Mouse (Mus musculus) liver, embryonic 14.5 days (tissue): ENCODE measurements around the gene Plxnb1. TPM values are rescaled to one million over a fixed set of nuclear protein-coding genes. Genes with fewer than 3 reads are reported as not detected.

Experiments
- ATAC-seq: fragments of 200-750 bp; cut with Nextera tagmentation; 2 replicates; pipeline ENCODE4 v1.8.0; 2017; ENCODE audit warnings: moderate number of reproducible peaks, mild to moderate bottlenecking, moderate library complexity; ENCODE audit not compliant: insufficient read depth
- DNase-seq, 3 experiments: peaks; one replicate each; pipeline ENCODE4 v3.0.0-alpha.2; 2012 to 2013; ENCODE audit warnings: low read depth in 3 of 3, low spot score in 3 of 3
- H3K27ac ChIP-seq: fragments of 300-500 bp; sonication (generic); 2 replicates; pipeline ENCODE4 v1.5.1; 2014; ENCODE audit warnings: moderate library complexity, mild to moderate bottlenecking, control low read depth, inconsistent platforms
- H3K27me3 ChIP-seq: fragments of 300-500 bp; sonication (generic); 2 replicates; pipeline ENCODE4 v1.6.1; 2014; ENCODE audit warnings: mild to moderate bottlenecking, low read length, moderate library complexity; ENCODE audit not compliant: control insufficient read depth, insufficient read depth
- H3K36me3 ChIP-seq: fragments of 300-500 bp; sonication (generic); replicated peaks from 2 replicates; pipeline ENCODE4 v1.6.1; 2014; ENCODE audit warnings: low read depth; ENCODE audit not compliant: control insufficient read depth, insufficient read depth
- H3K4me1 ChIP-seq, 2 experiments: fragments of 200-500 bp in 1 of 2; fragments of 300-500 bp in 1 of 2; sonication (generic) in 1 of 2; replicated peaks; 2 replicates each; pipeline ENCODE4 v1.6.1; 2012 to 2014; ENCODE audit warnings: antibody characterized with exemption in 1 of 2, inconsistent platforms in 1 of 2, low read length in 1 of 2; ENCODE audit not compliant: control insufficient read depth in 2 of 2, insufficient read depth in 2 of 2
- H3K4me2 ChIP-seq: fragments of 300-500 bp; sonication (generic); 2 replicates; pipeline ENCODE4 v1.6.1; 2014; ENCODE audit warnings: low read depth, mild to moderate bottlenecking, control low read depth, moderate library complexity
- H3K4me3 ChIP-seq, 2 experiments: fragments of 200-500 bp in 1 of 2; fragments of 300-500 bp in 1 of 2; sonication (generic) in 1 of 2; 2 replicates each; pipeline ENCODE4 v1.5.1; 2012 to 2014; ENCODE audit warnings: low read depth in 2 of 2, low read length in 2 of 2, mild to moderate bottlenecking in 2 of 2, control low read depth in 1 of 2, inconsistent platforms in 1 of 2, moderate library complexity in 1 of 2; ENCODE audit not compliant: insufficient read depth in 1 of 2
- H3K9ac ChIP-seq: fragments of 300-500 bp; sonication (generic); replicated peaks from 2 replicates; pipeline ENCODE4 v1.6.1; 2014; ENCODE audit warnings: mild to moderate bottlenecking, control low read depth, moderate library complexity
- H3K9me3 ChIP-seq: fragments of 300-500 bp; sonication (generic); 2 replicates; pipeline ENCODE4 v1.6.1; 2016; ENCODE audit warnings: low read length, mixed read lengths; ENCODE audit not compliant: control insufficient read depth
- CTCF ChIP-seq: IDR thresholded peaks from 2 replicates; pipeline ENCODE4 v1.5.1; 2016; ENCODE audit warnings: antibody characterized with exemption, low read depth, control low read depth
- EP300 ChIP-seq: IDR thresholded peaks from 2 replicates; pipeline ENCODE4 v1.6.1; 2016; ENCODE audit warnings: antibody characterized with exemption, low read depth
- WGBS: fragments of 180-500 bp; shearing (Covaris S2); extraction: QIAGEN DNeasy Blood & Tissue Kit; methylation state at CpG from one replicate; pipeline ENCODE4 v1.1.7; 2014; ENCODE audit not compliant: insufficient replicate concordance; 5-methylcytosine and 5-hydroxymethylcytosine counted together
- polyA plus RNA-seq, 2 experiments: library from polyadenylated mRNA; depleted of rRNA in 1 of 2; stranded (reverse) in 1 of 2; unstranded in 1 of 2; fragments of >200 nt; fragmentation: Nextera tagmentation in 1 of 2; extraction: Ambion mirVana in 1 of 2; gene quantifications; 2 replicates each; pipeline versions ENCODE4 v1.2.1 to v1.2.3; 2012 to 2014

Gene Plxnb1
- polyA plus RNA-seq, 2 experiments, result 2.9 to 4.3 TPM

- Histone ChIP-seq H3K4me2 (peak overlapping the region; percentile 56), H3K4me3 (no peak overlapping the region), H3K4me1 (peaks cover 0 to 14% of the 10 kb centered on the region in 2 experiments; a peak in 2 of 4 replicates), H3K9ac (no peak overlapping the region), H3K27me3 (peaks cover 30% of the 10 kb centered on the region), H3K9me3 (no peaks in the 10 kb centered on the region), H3K27ac (no peak overlapping the region), H3K36me3 (no peaks in the 10 kb centered on the region)
- ATAC-seq (no peak), DNase-seq (no peak)
- TF ChIP-seq CTCF, result no peak
- no peak for TF ChIP-seq EP300
- 48% methylated on average over 6 of the region's 6 CpGs for WGBS
These were observed 2.1 kb downstream of the Plxnb1 start for GRCm38 (mm10) chr9:109097291-109097690.

- no peak for ATAC-seq
- TF ChIP-seq CTCF, result no peak
- TF ChIP-seq EP300, result no peak
- peaks cover 30% of the 10 kb centered on the region for H3K27me3 ChIP-seq
- H3K4me3 ChIP-seq, result no peak overlapping the region
- 45% methylated on average over 5 of the region's 5 CpGs for WGBS
- no peaks in the 10 kb centered on the region for H3K36me3 ChIP-seq
- no peak overlapping the region for H3K9ac ChIP-seq
- H3K9me3 ChIP-seq, result no peaks in the 10 kb centered on the region
- H3K27ac ChIP-seq, result no peak overlapping the region
- H3K4me1 ChIP-seq, result peaks cover 0 to 14% of the 10 kb centered on the region in 2 experiments; a peak in 2 of 4 replicates
- no peak for DNase-seq
- peak overlapping the region; percentile 56; the same call in 1 of the 2 replicates for H3K4me2 ChIP-seq
These were observed 2.6 kb downstream of the Plxnb1 start for GRCm38 (mm10) chr9:109097831-109098230.

GRCm38 (mm10) chr9:109098366-109098765, 3.2 kb downstream of the Plxnb1 start:
- 74% methylated on average over 8 of the region's 8 CpGs for WGBS

GRCm38 (mm10) chr9:109098969-109099368, 3.8 kb downstream of the Plxnb1 start:
- TF ChIP-seq CTCF (no peak), EP300 (no peak)
- H3K27ac ChIP-seq, result no peak overlapping the region
- peaks cover 0 to 10% of the 10 kb centered on the region in 2 experiments; a peak in 1 of 4 replicates for H3K4me1 ChIP-seq
- H3K9me3 ChIP-seq, result no peaks in the 10 kb centered on the region
- no peak for DNase-seq
- no peak overlapping the region for H3K4me2 ChIP-seq
- H3K4me3 ChIP-seq, result no peak overlapping the region
- H3K27me3 ChIP-seq, result peaks cover 30% of the 10 kb centered on the region
- no peaks in the 10 kb centered on the region for H3K36me3 ChIP-seq
- ATAC-seq, result no peak
- WGBS, result 63% methylated on average over 6 of the region's 6 CpGs
- H3K9ac ChIP-seq, result no peak overlapping the region

More at GRCm38 (mm10) chr9:109098366-109098765, 3.2 kb downstream of the Plxnb1 start:
- no peaks in the 10 kb centered on the region for H3K9me3 ChIP-seq
- H3K4me3 ChIP-seq, result no peak overlapping the region
- ATAC-seq, result no peak
- H3K9ac ChIP-seq, result no peak overlapping the region
- no peak overlapping the region for H3K27ac ChIP-seq
- H3K4me1 ChIP-seq, result peaks cover 0 to 10% of the 10 kb centered on the region in 2 experiments; a peak in 1 of 4 replicates
- no peak for DNase-seq
- no peaks in the 10 kb centered on the region for H3K36me3 ChIP-seq
- 0 out of 2 replicates have a peak overlapping the region, but pooled peaks have one; percentile 6 for H3K4me2 ChIP-seq
- H3K27me3 ChIP-seq, result peaks cover 30% of the 10 kb centered on the region
- no peak for TF ChIP-seq CTCF
- no peak for TF ChIP-seq EP300

GRCm38 (mm10) chr9:109100307-109100928, 5.2 kb downstream of the Plxnb1 start:
- peaks cover 16% of the 10 kb centered on the region for H3K27me3 ChIP-seq
- H3K4me2 ChIP-seq, result no peak overlapping the region
- WGBS, result 60% methylated on average over 20 of the region's 20 CpGs
- TF ChIP-seq EP300 (no peak), CTCF (no peak)
- no peaks in the 10 kb centered on the region for H3K9me3 ChIP-seq
- DNase-seq (no peak), ATAC-seq (no peak)
- H3K27ac ChIP-seq, result no peak overlapping the region
- no peak overlapping the region for H3K9ac ChIP-seq
- H3K36me3 ChIP-seq, result no peaks in the 10 kb centered on the region
- no peak overlapping the region for H3K4me3 ChIP-seq
- peaks cover 0 to 10% of the 10 kb centered on the region in 2 experiments; a peak in 1 of 4 replicates for H3K4me1 ChIP-seq
